Mouse (Mus musculus) forebrain, postnatal 0 days (tissue): ENCODE results near the gene N4bp1. TPM values are rescaled to one million over a fixed set of nuclear protein-coding genes. Genes with fewer than 3 reads are reported as not detected.
A peak's percentile ranks its signal among the peaks of the same experiment; 100 is the strongest.

Source experiments
- ATAC-seq: fragments of 200-750 bp; cut with Nextera tagmentation; 2 replicates; pipeline ENCODE4 v1.8.0; 2017; ENCODE audit warnings: mild to moderate bottlenecking, moderate library complexity
- DNase-seq: peaks from one replicate; pipeline ENCODE4 v3.0.0-alpha.2; 2015
- H3K27ac ChIP-seq: fragments of 300-500 bp; sonication (generic); 2 replicates; pipeline ENCODE4 v1.5.1; 2014; ENCODE audit warnings: low read depth, mild to moderate bottlenecking, antibody characterized with exemption, low read length, moderate library complexity, mixed read lengths
- H3K27me3 ChIP-seq: fragments of 300-500 bp; sonication (generic); 2 replicates; pipeline ENCODE4 v1.6.1; 2014; ENCODE audit warnings: mild to moderate bottlenecking, low read length, mixed read lengths; ENCODE audit not compliant: insufficient read depth
- H3K36me3 ChIP-seq: fragments of 300-500 bp; sonication (generic); 2 replicates; pipeline ENCODE4 v1.6.1; 2014; ENCODE audit warnings: mild to moderate bottlenecking, moderate library complexity; ENCODE audit not compliant: insufficient read depth
- H3K4me1 ChIP-seq: fragments of 300-500 bp; sonication (generic); 2 replicates; pipeline ENCODE4 v1.6.1; 2014; ENCODE audit warnings: antibody characterized with exemption; ENCODE audit not compliant: insufficient read depth
- H3K4me2 ChIP-seq: fragments of 300-500 bp; sonication (generic); 2 replicates; pipeline ENCODE4 v1.6.1; 2014; ENCODE audit warnings: low read depth, mild to moderate bottlenecking, moderate library complexity
- H3K4me3 ChIP-seq: fragments of 300-500 bp; sonication (generic); 2 replicates; pipeline ENCODE4 v1.5.1; 2014; ENCODE audit warnings: low read depth, low read length, mixed read lengths
- H3K9ac ChIP-seq: fragments of 300-500 bp; sonication (generic); 2 replicates; pipeline ENCODE4 v1.6.1; 2014; ENCODE audit warnings: mild to moderate bottlenecking
- H3K9me3 ChIP-seq: fragments of 300-500 bp; sonication (generic); 2 replicates; pipeline ENCODE4 v1.6.1; 2016; ENCODE audit warnings: low read length
- CTCF ChIP-seq: sonication (generic); IDR thresholded peaks from 2 replicates; pipeline ENCODE4 v1.5.1; 2016; ENCODE audit warnings: antibody characterized with exemption, control low read depth, low read depth
- WGBS: fragments of 180-500 bp; shearing (Covaris S2); extraction: QIAGEN DNeasy Blood & Tissue Kit; methylation state at CpG from one replicate; pipeline ENCODE4 v1.1.7; 2014; 5-methylcytosine and 5-hydroxymethylcytosine counted together
- polyA plus RNA-seq: library from polyadenylated mRNA; unstranded; fragments of >200 nt; fragmentation: Nextera tagmentation; extraction: Ambion mirVana; gene quantifications from 2 replicates; pipeline ENCODE4 v1.2.1, GENCODE M21; 2015
- total RNA-seq: library from RNA; depleted of rRNA; stranded (reverse); fragments of >200 nt; gene quantifications from 2 replicates; pipeline ENCODE4 v1.2.3, GENCODE M21; 2014

N4bp1 gene
- total and polyA plus RNA-seq, 2 experiments from 2014 or later = 4.5 to 19.4 TPM

DNA sequence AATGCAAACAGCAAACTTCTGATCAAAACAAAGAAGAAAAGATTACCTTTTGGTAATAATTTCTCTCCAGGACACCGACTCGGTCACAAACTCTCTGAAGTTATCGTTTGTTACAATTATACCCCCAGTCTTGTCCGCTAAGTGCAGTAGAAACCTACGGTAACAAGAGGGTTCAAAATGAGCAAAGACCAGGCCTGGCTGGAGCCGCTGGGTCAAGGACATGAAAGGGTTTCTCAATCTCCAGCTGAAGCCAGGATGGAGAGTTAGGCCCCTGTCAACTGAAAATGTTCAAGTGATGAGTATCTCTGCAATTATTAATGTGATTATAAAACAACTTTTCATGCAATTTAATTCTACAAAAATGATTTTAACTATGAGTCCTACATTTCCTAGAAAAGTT, 36.7 kb downstream of the N4bp1 start:
- H3K4me1 ChIP-seq = no peaks in the 10 kb centered on the region
- H3K4me3 ChIP-seq = no peak overlapping the region
- no peaks in the 10 kb centered on the region for H3K9me3 ChIP-seq
- peaks cover 23% of the 10 kb centered on the region for H3K36me3 ChIP-seq
- H3K27ac ChIP-seq = no peak overlapping the region
- ATAC-seq (no peak), DNase-seq (no peak)
- H3K27me3 ChIP-seq = no peaks in the 10 kb centered on the region
- H3K4me2 ChIP-seq = no peak overlapping the region
- TF ChIP-seq CTCF = no peak
- H3K9ac ChIP-seq = no peak overlapping the region
- 90% methylated on average over 6 of the region's 6 CpGs for WGBS

- no peaks in the 10 kb centered on the region for H3K9me3 ChIP-seq
- H3K27ac ChIP-seq = no peak overlapping the region
- no peaks in the 10 kb centered on the region for H3K27me3 ChIP-seq
- no peak overlapping the region for H3K9ac ChIP-seq
- H3K4me3 ChIP-seq = no peak overlapping the region
- ATAC-seq (no peak), DNase-seq (no peak)
- no peak overlapping the region for H3K4me2 ChIP-seq
- WGBS = 90% methylated on average over 3 of the region's 3 CpGs
- TF ChIP-seq CTCF = no peak
- H3K4me1 ChIP-seq = no peaks in the 10 kb centered on the region
- H3K36me3 ChIP-seq = peaks cover 34% of the 10 kb centered on the region
These were observed 38.0 kb downstream of the N4bp1 start for GRCm38 (mm10) chr8:86847091-86847490.

DNA sequence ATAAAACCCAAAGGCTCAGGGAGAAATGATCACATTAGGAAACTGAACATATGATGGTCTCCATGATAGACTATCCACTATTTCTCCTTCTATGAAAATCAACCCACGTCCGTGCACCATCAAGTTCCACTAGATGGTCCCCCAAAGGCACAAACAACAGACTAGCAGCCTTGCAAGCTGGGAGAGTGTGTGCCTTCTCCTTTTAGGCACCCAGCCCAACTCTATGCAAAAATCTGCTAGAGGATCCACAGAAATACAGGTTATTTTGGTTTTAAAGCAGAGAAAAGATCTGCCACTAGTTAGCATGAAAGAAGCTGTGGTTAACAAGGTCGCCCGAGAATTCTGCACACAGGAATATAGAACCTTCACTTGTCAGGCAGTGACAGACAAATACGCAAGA, 39.2 kb downstream of the N4bp1 start:
- Histone ChIP-seq H3K27me3 (no peaks in the 10 kb centered on the region), H3K27ac (no peak overlapping the region), H3K9me3 (no peaks in the 10 kb centered on the region), H3K4me3 (no peak overlapping the region), H3K4me1 (no peaks in the 10 kb centered on the region), H3K36me3 (peaks cover 44% of the 10 kb centered on the region), H3K4me2 (no peak overlapping the region), H3K9ac (no peak overlapping the region)
- DNase-seq (no peak), ATAC-seq (no peak)
- WGBS = 82% methylated on average over 5 of the region's 5 CpGs
- TF ChIP-seq CTCF = no peak

GRCm38 (mm10) chr8:86844856-86845255, 40.2 kb downstream of the N4bp1 start:
- TF ChIP-seq CTCF = no peak

DNA sequence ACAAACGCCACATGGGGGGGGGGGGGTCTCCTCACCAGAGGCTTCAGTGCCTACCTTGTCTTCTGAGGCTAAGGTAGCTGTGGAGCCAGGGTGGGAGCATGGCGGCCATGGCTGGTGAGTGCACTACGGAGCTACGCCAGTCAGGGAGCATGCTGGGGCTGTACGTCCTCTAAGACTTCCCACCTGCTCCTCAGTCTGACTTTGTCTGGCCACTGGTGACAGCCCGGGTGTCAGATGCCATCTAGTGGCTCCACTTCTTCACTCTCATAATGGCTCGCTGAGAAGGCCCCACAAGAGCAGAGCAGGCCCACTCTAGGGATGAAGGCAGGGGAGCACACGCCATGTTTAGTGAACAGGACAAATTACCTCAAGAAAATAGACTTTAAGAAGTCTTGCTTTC, 41.2 kb downstream of the N4bp1 start:
- peak; percentile 60 for DNase-seq
- Histone ChIP-seq H3K27ac (no peak overlapping the region), H3K36me3 (peaks cover 56% of the 10 kb centered on the region), H3K9me3 (no peaks in the 10 kb centered on the region), H3K27me3 (no peaks in the 10 kb centered on the region), H3K4me3 (no peak overlapping the region), H3K4me1 (no peaks in the 10 kb centered on the region), H3K9ac (no peak overlapping the region), H3K4me2 (no peak overlapping the region)
- peak; percentile 67 for ATAC-seq
- TF ChIP-seq CTCF = peak; percentile 70
- 58% methylated on average over 8 of the region's 8 CpGs for WGBS

More at GRCm38 (mm10) chr8:86844856-86845255, 40.2 kb downstream of the N4bp1 start:
- Histone ChIP-seq H3K36me3 (peaks cover 53% of the 10 kb centered on the region), H3K4me1 (no peaks in the 10 kb centered on the region), H3K9me3 (no peaks in the 10 kb centered on the region), H3K4me2 (no peak overlapping the region), H3K27me3 (no peaks in the 10 kb centered on the region), H3K27ac (no peak overlapping the region), H3K4me3 (no peak overlapping the region), H3K9ac (no peak overlapping the region)
- DNase-seq (no peak), ATAC-seq (no peak)
- 95% methylated on average over 6 of the region's 6 CpGs for WGBS

- H3K4me3 ChIP-seq = no peak overlapping the region
- TF ChIP-seq CTCF = no peak
These were observed 43.3 kb downstream of the N4bp1 start for GRCm38 (mm10) chr8:86841556-86842309.

DNA sequence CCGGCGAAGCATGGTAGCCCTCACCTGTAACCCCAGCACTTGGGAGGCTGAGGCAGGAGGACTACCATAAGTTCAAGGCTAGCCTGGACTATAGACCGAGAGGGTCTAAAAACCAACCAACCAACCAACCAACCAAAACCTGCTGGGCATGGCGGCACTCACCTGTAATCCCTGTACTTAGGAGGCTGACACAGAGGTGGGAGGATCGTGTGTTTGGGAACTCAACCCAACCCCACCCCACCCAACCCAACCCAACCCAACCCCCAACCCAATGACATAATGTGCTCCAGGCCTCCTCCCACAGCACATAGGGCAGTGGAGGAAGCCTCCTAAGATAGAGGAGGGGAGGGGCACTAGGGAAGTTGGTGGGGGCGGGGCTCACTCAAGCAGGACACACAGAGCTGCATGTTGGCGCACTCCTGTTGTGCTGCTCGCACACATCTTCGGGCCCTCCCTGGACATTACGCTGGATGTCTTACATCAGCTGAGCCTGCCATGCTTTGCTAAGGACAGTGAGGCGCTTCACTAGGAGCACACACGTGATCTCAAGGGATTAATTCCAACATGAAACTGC, 44.9 kb downstream of the N4bp1 start:
- Histone ChIP-seq H3K9me3 (no peaks in the 10 kb centered on the region), H3K4me1 (no peaks in the 10 kb centered on the region), H3K4me3 (no peak overlapping the region), H3K27ac (no peak overlapping the region), H3K36me3 (peaks cover 44% of the 10 kb centered on the region), H3K27me3 (no peaks in the 10 kb centered on the region), H3K9ac (no peak overlapping the region), H3K4me2 (no peak overlapping the region)
- ATAC-seq = no peak
- no peak for TF ChIP-seq CTCF
- 97% methylated on average over 12 of the region's 12 CpGs for WGBS
- DNase-seq = no peak

More at GRCm38 (mm10) chr8:86841556-86842309, 43.3 kb downstream of the N4bp1 start:
- no peaks in the 10 kb centered on the region for H3K9me3 ChIP-seq
- H3K4me1 ChIP-seq = no peaks in the 10 kb centered on the region
- peaks cover 44% of the 10 kb centered on the region for H3K36me3 ChIP-seq
- no peak overlapping the region for H3K4me2 ChIP-seq
- no peak for DNase-seq
- H3K9ac ChIP-seq = no peak overlapping the region
- no peak for ATAC-seq
- 84% methylated on average over 8 of the region's 8 CpGs for WGBS
- H3K27ac ChIP-seq = no peak overlapping the region
- no peaks in the 10 kb centered on the region for H3K27me3 ChIP-seq
